Mouse (Mus musculus): ENCODE measurements around the gene Cfap58.

GRCm38 (mm10) chr19:48021435-48021834 lies 84.0 kb downstream of the Cfap58 start:
- TF ChIP-seq CTCF (IDR thresholded peaks at IDR 0.05; ENCODE audit: low read depth, low read length) = no peak
- TF ChIP-seq GATA1 (IDR thresholded peaks at IDR 0.05; ENCODE audit: borderline replicate concordance, low read length) = no peak
